Mouse (Mus musculus): ENCODE data around the gene Dedd. TPM values are rescaled to one million over a fixed set of nuclear protein-coding genes. Genes with fewer than 3 reads are reported as not detected.

The Dedd gene
- total RNA-seq (2021), result 10 to 100 TPM; 36.1 to 37.4 TPM
- long read RNA-seq, experiment 1, transcript Dedd-204 (6 exons, 2,563 nt), result major isoform, 8 of 18 reads
- long read RNA-seq, experiment 1, partial matches to known transcripts, result 2 of 18 reads
- long read RNA-seq, experiment 1, other reads (novel, unspliced or antisense), result 5 of 18 reads
- long read RNA-seq, experiment 2, transcript Dedd-204 (6 exons, 2,563 nt), result major isoform, 13 of 25 reads
- long read RNA-seq, experiment 2, partial matches to known transcripts, result 5 of 25 reads
- long read RNA-seq, experiment 2, other reads (novel, unspliced or antisense), result 6 of 25 reads

GRCm38 (mm10) chr1:171328839-171329432 is at the start of gene Dedd:
Gene Dedd (plus strand): TSS chr1:171329145.
- peak; percentile 26; the same call in 1 of the 2 replicates for TF ChIP-seq CTCF (conservative IDR thresholded peaks at IDR 0.05)
- H3K4me3 ChIP-seq, result peak within 1 kb of the TSS; percentile 95
- peak within 1 kb of the TSS; percentile 94 for H3K27ac ChIP-seq
- peak; percentile 89 to 96 for DNase-seq (ENCODE audit: low spot score in 2 of 2)

- H3K4me3 ChIP-seq, result no peak overlapping the region
These were observed 49.2 kb upstream of the Dedd start for GRCm38 (mm10) chr1:171279721-171280120.

DNA sequence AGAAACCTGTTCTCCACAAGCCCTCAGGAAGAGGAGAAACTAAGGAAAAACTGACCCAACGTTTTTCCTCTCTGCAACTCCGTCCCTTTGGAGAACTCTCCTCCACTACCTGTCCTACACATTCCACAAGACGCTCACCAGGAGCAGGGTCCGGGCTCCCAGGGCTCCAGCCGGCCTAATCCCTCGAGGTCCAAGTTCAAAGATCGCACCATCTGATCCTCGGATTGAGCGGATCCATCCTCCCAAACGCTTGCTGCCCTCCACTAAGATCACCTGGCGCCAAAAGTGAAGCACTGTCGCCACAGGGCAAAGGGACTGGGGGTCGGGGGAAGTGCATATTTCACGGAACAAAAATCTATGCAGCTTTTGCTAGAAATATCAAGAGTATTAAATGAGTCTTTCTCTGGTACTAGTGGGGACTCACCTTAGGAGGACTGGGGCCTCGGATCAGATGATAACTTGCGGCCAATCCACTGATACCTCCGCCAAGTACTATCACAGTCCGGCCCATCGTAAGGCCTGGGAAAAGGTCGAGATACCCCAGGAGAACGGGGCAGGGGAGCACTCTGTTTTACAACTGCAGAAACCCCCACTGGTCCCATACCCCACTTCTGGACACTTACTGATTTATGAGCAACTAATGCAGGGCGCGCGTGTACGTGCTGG is 48.6 kb upstream of the Dedd start:
- Histone ChIP-seq H3K4me3 (peak overlapping the region; percentile 70), H3K27ac (peak overlapping the region; percentile 50)
- TF ChIP-seq CTCF (conservative IDR thresholded peaks at IDR 0.05), result no peak
- DNase-seq (ENCODE audit: low spot score in 2 of 2), result peak in 1 of 2 experiments; percentile 7

More at GRCm38 (mm10) chr1:171279721-171280120, 49.2 kb upstream of the Dedd start:
- DNase-seq (ENCODE audit: low spot score in 2 of 2), result peak in 1 of 2 experiments; percentile 6
- no peak for TF ChIP-seq CTCF (conservative IDR thresholded peaks at IDR 0.05)
- H3K27ac ChIP-seq, result no peak overlapping the region

- Histone ChIP-seq H3K4me3 (peak within 1 kb of the TSS; percentile 70), H3K27ac (peak within 1 kb of the TSS; percentile 83)
- peak; percentile 87 to 97 for DNase-seq (ENCODE audit: low spot score in 2 of 2)
- no peak for TF ChIP-seq CTCF (conservative IDR thresholded peaks at IDR 0.05)
These were observed 47.9 kb upstream of the Dedd start, which contains the start of gene Ppox for GRCm38 (mm10) chr1:171280916-171281527. Gene Ppox (minus strand): TSS chr1:171281186.

DNA sequence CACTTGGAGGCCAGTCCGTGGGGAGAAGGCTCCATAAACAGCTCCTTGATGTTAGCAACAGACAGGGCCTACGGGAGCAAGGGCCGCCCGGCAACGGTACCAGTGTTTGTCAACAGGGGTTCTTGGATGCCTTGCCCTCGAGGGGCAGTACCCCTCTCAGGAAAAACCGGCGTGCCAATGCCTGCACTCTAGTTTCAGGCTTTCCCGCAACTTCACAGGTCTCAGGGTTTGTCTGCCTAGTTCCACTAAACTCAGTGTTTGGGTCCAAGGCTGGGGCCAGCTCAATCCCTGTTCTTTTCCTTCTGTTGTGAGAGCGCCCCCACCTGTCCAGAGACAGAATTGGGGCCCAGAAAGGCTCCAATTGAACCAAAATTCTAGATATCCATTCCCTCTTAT is 47.4 kb upstream of the Dedd start:
- peak; percentile 70 to 84 for DNase-seq (ENCODE audit: low spot score in 2 of 2)
- H3K27ac ChIP-seq, result peak overlapping the region; percentile 83
- H3K4me3 ChIP-seq, result peak overlapping the region; percentile 70
- peak; percentile 91 for TF ChIP-seq CTCF (conservative IDR thresholded peaks at IDR 0.05)

DNA sequence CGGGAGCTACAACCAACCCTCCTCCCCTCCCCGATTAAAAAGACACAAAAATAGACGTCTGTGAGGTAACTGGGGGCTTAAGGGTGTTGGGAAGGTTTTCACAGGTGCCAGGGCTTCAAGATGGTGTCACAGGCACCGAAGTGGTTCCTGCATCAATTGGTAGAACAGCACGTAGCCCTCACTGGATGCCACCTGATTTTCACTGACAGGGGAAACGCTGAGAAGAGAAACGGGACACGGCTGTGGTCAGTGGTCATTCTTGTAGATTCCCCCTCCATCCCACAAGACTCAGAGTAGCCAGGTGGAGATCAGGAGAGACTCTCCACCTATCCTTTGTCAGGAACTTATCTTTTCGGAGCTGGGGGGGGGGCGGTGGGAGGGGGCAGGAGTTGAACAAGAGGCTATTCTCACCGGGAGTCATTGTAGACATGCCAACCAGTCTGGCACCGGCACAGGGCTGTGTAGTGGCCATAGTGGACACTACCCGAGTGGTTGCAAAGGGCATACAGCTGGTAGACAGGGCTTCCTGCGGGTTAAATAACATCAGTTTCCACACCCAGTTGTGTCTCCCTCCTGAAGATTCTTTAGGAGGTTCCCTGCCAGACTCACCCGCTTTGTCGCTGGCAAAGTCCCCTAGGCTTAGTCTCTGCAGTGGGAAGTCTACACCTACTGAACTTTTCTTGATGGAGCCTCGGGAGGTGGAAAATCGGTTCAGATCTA is 46.7 kb upstream of the Dedd start:
- Histone ChIP-seq H3K4me3 (peak overlapping the region; percentile 70), H3K27ac (peak overlapping the region; percentile 83)
- DNase-seq (ENCODE audit: low spot score in 2 of 2), result peak; percentile 1 to 8
- no peak for TF ChIP-seq CTCF (conservative IDR thresholded peaks at IDR 0.05)

DNA sequence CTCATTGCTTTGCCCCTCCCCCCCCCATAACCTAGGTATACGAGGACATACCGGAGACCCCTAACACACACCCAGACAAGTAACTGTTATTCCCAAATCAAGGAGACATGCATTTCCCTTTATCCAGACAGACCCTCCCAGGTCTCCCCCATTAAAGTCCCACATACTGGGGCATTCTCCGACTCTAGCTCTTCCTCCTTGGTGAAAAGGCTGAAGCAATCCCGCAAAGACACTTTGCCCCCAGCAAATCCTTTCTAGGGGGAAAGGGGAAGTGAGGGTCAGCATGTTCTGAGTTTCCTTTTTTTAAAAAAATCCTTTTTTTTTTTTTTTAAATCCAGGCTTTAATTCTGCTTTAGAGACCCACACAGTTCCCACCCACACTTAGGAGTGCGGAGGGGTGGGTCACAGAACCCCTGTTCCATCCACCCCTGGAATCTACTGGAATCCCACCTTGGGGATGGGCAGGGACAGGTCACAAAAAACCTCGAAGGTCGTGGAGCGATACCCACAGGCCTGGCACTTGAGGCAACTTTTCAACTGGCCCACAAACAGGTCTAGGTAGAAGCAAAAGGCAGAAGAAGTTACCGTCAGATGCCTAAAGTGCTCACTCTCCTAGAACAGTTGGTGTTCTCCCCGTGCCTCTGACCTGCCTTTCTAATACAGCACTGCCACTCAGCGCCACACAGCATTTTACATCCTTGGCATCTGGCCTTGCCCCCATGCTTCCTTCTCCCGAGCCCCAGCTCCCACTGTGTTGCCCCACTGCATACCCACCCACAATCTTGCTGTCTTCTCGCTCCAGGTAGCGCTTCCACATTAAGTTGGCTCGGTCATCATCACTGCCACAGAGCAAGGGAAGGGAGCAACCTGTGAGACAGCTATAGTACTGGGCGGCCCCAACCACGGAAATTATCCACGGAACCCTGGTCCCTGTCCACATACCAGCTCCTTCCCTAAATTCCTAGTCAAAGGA is 45.5 kb upstream of the Dedd start:
- TF ChIP-seq CTCF (conservative IDR thresholded peaks at IDR 0.05), result no peak
- Histone ChIP-seq H3K4me3 (no peak overlapping the region), H3K27ac (peak overlapping the region; percentile 28; the same call in 1 of the 2 replicates)
- DNase-seq (ENCODE audit: low spot score in 2 of 2), result peak in 1 of 2 experiments; percentile 6

DNA sequence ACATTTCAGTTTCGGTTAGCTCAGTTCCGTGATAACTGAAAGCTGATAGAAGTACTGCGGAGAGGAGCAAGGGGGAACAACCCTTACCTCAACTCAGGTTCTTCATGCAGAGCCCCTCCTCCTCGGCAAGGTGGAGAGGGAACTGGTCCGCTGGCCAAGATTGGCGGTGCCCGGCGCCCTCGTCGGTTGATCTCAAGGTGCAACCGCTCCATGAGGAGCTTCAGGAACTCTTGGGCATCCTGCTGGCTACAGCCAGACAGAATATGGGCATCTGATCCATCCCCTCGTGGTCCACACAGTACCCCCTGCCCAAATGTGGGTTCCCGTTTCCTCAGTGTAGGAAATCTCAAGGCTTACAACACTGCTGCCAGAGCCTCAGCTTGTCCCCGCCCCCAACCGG is 44.5 kb upstream of the Dedd start:
- no peak for DNase-seq (ENCODE audit: low spot score in 2 of 2)
- Histone ChIP-seq H3K27ac (peak overlapping the region; percentile 77), H3K4me3 (peak overlapping the region; percentile 14; the same call in 1 of the 2 replicates)
- no peak for TF ChIP-seq CTCF (conservative IDR thresholded peaks at IDR 0.05)

DNA sequence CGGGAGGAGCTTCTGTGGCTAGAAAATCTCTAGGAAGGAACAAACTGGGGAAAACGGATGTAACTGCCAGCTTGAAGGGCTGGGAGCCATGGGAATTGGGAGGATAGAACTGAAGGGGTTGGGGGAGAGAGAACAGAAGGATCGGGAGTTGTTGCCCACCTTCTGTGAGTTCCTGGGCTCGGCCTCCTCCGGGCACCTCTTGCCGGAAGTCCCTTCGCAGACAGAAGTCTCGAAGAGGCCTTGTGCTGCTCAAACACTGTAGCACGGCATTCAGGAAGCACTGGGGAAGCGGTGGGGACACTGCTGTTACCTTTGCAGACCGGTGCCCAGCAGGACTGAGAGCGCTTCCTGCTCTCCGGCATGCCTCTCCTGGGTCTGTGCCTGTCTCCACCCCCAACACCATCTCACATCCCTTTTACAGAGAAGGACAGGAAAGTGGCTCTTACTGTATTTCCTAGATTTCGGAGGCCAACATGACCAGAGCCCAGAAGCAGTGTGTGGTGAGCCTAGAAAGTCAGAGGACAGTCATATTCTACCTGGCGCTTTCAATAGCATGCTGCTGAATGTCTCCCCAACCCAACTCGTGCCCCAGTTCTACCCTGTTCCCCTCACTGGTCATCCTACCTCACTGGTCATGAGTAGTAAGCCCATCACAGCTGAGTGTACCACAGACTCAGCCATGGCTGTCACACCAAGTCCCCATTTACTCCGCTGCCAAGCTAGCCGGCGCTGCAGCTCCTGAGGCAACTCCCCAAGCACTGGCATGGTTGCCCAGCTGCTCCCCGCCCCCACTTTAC is 43.7 kb upstream of the Dedd start:
- no peak for DNase-seq (ENCODE audit: low spot score in 2 of 2)
- peak overlapping the region; percentile 14 for H3K4me3 ChIP-seq
- H3K27ac ChIP-seq, result peak overlapping the region; percentile 77
- TF ChIP-seq CTCF (conservative IDR thresholded peaks at IDR 0.05), result no peak

- Histone ChIP-seq H3K27ac (peak overlapping the region; percentile 93; the same call in 1 of the 2 replicates), H3K4me3 (peak overlapping the region; percentile 98)
- TF ChIP-seq CTCF (conservative IDR thresholded peaks at IDR 0.05), result no peak
- DNase-seq (ENCODE audit: low spot score in 2 of 2), result no peak
These were observed 42.4 kb upstream of the Dedd start for GRCm38 (mm10) chr1:171286517-171286916.
